Mouse (Mus musculus) liver (tissue): ENCODE data around the gene Trim47.
"Not testable (repeated sequence)": the region's sequence is repeated elsewhere in the genome, so short reads cannot be mapped to it uniquely, and the experiment has no call there.

Source experiments
- DNase-seq: peaks from one replicate; pipeline ENCODE4 v3.0.0-alpha.2; 2020; ENCODE audit warnings: mixed read lengths

Gene Trim47

GRCm38 (mm10) chr11:116106963-116107776 lies 19.8 kb downstream of the Trim47 start:
- DNase-seq = no peak

- peak; percentile 59 for DNase-seq
These were observed 20.7 kb downstream of the Trim47 start for GRCm38 (mm10) chr11:116106154-116106962.

GRCm38 (mm10) chr11:116105065-116105464 lies 21.9 kb downstream of the Trim47 start:
- no peak for DNase-seq

GRCm38 (mm10) chr11:116104006-116104646 lies 22.9 kb downstream of the Trim47 start:
- peak; percentile 63 for DNase-seq

- no peak for DNase-seq
These were observed 23.4 kb downstream of the Trim47 start for GRCm38 (mm10) chr11:116103572-116103971.

DNA sequence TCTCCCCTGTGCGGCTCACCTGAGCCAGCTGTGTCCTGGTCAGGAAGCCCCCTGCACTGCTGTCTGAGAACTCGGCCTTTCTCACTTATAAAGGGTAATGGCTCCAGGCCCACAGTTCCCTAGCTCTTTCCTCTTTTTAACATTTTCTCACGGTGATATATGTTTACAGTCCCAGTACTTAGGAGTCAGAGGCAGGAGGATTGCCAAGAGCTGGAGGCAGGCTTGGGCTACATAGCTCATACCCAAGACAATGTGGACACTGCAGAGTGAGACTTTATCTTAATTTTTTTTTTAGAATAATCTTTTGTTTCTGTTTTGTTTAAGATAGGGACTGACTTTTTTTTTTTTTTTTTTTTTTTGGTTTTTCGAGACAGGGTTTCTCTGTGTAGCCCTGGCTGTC lies 24.5 kb downstream of the Trim47 start:
- no peak for DNase-seq

DNA sequence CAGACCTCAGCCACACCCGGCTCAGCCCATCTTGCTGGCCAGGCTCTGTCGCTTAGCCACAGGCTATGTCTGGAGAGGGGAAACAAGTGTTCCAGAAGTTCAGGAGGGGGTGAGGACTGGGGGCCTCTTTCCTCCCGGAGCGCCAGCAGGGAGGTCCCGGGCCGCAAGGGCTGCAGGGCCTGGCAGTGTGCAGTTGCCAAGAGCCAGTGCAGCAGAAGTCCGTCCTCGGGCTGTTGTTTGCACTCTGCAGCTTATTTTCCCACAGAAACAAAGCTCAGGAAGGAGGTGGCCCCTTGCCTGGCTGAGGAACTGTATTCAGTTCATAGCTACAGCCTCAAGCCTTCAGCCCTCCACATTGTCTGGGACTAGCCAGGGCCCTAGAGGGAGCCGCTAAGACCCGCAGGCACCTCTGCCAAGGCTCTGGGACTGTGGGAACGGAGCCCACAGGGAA lies 25.1 kb downstream of the Trim47 start:
- DNase-seq = no peak

DNA sequence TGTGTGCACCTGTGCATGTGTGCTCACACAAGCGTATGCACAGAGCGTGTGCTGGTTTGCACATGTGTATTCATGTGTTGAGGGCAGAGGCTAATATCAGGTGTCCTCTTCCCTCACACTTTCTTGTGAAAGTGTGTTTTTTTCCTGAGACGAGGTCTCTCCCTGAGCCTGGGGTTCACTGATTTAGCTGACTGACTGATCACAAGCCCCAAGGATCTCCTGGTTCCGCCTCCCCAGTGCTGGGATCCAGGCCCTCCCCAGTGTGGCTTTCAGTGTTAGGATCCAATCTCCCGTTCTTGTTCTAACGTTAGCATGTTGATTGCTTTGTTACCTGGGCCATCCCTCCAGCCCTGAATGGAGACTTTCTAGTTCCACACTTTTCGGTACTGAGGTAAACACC lies 26.2 kb downstream of the Trim47 start:
- no peak for DNase-seq

DNA sequence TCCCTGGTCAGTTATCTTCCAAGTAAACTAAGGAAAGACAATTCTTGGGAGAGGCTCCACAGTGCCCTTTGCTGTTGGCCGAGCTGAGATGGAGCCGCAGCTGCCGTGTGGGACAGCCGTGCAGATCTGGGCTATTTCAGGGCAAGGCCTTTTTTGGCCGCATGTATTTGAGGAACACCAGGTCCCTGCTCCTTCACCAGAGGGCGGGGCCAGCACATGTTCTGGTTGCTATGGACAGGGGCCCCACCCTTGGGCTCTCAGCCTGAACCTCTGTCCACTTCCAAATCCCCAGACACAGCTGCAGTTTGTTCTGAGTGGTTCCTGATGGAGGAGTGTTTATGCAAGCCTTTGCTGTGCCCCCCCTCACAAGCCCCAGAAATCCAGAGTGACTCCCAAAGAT lies 26.6 kb downstream of the Trim47 start:
- peak; percentile 44 for DNase-seq

DNA sequence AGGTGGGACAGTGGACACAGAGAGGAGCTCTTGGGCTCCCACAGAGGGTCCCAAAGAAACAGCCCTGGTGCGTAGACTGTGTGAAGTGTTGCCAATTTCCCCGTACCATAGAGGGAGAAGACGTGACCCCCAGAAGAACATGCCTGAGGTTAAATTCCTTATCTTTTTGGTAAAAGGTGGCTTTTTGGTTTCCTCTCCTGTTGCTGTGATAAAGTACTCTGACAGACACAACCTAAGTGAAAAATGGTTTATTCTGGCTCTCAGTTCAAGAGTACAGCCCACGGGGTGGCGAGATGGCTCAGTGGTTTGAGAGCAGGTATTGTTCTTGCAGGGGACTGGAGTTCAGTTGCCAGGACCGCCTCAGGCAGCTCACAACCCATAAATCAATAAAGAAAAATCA lies 27.5 kb downstream of the Trim47 start:
- DNase-seq = no peak

DNA sequence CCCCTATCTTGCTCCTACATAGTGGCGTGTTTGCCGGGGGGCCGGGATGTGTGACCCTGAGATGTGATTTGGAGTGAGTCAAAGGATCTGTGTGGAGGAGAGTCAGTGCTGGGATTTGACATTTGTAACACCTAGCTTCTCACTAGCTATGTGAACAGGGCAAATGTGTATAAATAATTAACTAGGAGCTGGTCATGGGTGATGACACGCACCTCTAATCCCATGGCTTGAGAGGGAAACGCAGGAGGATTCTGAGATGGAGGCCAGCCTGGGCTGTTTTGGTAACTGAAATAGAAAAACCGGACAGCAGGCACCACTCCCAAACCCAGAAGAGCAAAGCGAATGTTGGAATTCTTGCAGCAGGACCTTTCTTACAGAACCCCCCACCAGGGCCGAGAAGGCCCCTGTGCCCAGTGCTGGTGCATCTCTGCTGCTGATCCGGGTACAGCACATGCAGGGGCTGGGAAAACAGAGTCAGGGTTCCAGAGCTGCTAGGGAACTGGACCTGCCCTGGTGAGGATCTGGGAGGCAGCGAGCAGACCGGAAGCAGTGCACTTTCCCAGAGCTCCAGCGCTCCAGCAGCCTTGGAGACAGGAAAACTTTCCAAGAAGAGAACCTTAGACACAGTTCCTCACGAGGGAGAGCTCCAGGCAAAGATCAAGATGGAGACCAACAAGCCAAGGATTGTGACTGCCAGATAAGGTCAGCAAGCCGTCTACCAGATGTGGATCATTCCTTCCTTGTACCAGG lies 28.1 kb downstream of the Trim47 start:
- no peak for DNase-seq

DNA sequence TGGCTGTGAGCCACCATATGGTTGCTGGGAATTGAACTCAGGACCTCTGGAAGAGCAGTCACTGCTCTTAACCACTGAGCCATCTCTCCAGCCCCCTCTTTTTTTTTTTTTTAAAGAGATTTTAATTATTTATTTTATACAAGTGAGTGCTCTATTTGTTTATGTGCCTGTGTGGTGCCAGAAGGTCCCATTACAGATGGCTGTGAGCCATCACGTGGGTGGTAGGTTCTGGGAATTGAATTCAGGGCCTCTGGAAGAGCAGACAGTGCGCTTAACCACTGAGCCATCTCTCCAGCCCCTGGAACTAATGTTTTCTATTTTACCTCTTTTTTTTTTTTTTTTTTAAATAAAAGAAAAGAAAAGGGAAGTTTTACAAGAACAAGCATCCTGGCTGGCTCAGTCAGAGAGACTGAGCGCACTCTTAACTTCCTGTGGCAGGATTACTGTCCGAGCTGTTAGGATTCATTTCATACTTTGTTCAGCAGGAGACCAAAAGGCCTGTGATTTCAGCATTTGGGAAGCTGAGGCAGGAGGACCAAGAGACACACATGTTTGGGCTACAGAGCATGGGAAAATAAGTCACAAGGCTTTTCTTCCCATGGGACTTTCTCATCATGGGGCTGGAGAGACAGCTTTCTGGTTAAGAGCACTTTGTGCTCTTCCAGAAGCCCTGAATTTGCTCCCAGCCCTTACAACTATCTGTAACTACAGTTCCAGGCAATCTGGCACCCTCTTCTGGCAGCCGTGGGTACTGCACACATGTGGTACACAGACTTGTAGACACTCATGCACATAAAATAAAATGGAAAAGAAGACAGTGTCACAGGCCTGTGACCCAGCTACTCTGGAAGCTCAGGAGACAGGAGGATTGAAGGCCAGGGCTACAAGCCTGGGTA lies 30.5 kb downstream of the Trim47 start:
- peak; percentile 67 for DNase-seq

DNA sequence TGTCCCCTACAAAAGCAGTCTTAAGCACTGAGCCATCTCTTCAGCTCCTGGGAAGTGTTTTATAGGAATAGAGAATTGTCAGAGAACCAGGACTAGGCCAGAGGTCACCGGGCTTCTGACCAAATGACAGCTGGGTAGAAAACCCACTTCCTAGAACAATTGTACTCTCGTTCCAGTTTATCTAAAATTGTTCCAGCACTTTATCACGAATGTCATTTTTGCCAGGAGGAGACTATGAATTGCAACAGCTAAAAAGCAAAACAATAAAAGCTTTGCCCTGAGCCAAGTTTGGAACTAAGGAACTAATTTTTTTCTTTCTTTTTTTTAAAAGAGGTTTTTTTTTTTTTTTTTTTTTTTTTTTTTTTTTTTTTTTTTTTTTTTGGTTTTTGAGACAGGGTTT lies 31.4 kb downstream of the Trim47 start:
- DNase-seq = no peak

- DNase-seq = peak; percentile 37
These were observed 33.0 kb downstream of the Trim47 start for GRCm38 (mm10) chr11:116093771-116094565.

DNA sequence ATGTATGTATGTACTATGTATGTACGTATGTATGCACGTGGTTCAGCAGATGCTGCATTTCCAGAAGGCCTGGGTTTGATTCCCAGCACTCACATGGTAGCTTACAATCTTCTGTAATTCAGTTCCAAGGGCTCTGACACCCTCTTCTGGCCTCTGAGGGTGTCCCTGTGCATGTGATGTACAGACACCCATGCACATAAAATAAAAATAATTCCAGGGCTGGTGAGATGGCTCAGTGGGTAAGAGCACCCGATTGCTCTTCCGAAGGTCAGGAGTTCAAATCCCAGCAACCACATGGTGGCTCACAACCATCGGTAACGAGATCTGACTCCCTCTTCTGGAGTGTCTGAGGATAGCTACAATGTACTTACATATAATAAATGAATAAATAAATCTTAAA lies 34.1 kb downstream of the Trim47 start:
- not testable (repeated sequence) for DNase-seq

GRCm38 (mm10) chr11:116091591-116091990 lies 35.4 kb downstream of the Trim47 start:
- DNase-seq = peak; percentile 3

DNA sequence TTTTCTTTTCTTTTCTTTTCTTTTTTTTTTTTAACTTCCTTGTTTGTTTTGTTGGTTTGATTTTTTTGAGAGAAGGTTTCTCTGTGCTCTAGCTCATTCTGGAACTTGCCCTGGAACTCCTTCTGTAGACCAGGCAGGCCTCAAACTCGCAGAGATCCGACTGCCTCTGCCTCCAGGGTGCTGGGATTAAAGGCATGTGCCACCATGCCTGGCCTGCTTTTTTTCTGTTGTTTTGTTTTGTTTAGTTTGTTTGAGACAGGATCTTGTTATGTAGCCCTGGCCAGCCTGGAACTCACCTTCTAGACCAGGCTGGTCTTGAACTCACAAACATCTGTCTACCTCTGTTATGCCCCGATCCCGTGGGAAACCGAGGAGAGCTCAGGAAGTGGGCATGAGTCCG lies 37.5 kb downstream of the Trim47 start:
- DNase-seq = no peak

GRCm38 (mm10) chr11:116088741-116089394 lies 38.1 kb downstream of the Trim47 start:
- no peak for DNase-seq

DNA sequence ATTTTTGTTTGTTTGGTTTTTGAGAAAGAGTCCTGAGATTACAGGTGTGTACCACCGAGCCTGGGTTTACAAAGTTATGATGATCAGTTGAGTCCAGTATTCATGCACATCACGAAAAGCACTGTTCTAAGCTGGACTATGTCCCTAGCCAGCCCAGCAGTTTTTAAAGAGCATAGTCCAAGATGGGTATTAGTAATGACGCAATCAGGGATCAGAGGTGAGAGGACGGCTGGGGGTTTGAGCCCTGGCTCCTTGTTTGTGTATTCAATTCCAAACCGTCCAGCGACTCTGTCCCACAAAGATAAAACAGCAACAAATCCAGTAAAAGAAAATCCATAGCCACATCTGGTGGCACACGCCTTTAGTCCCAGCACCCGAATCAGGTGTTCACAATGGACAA lies 38.8 kb downstream of the Trim47 start:
- DNase-seq = no peak
